Mouse (Mus musculus) midbrain, postnatal 0 days (tissue): ENCODE results near the gene Mrpl43. TPM values are rescaled to one million over a fixed set of nuclear protein-coding genes. Genes with fewer than 3 reads are reported as not detected.

Experiments
- ATAC-seq: fragments of 200-750 bp; cut with Nextera tagmentation; 2 replicates; pipeline ENCODE4 v1.8.0; 2017; ENCODE audit warnings: moderate number of reproducible peaks, mild to moderate bottlenecking, moderate TSS enrichment, moderate library complexity; ENCODE audit not compliant: low FRiP score
- DNase-seq: peaks from one replicate; pipeline ENCODE4 v3.0.0-alpha.2; 2015; ENCODE audit warnings: low spot score
- H3K27ac ChIP-seq: fragments of 300-500 bp; sonication (generic); 2 replicates; pipeline ENCODE4 v1.5.1; 2014; ENCODE audit warnings: low read depth, mild to moderate bottlenecking, low read length, mixed read lengths
- H3K27me3 ChIP-seq: fragments of 300-500 bp; sonication (generic); 2 replicates; pipeline ENCODE4 v1.6.1; 2014; ENCODE audit warnings: low read length, control low read depth, mixed read lengths; ENCODE audit not compliant: insufficient read depth
- H3K36me3 ChIP-seq: fragments of 300-500 bp; sonication (generic); 2 replicates; pipeline ENCODE4 v1.6.1; 2014; ENCODE audit warnings: low read length, control low read depth, mixed read lengths; ENCODE audit not compliant: insufficient read depth
- H3K4me1 ChIP-seq: fragments of 300-500 bp; sonication (generic); 2 replicates; pipeline ENCODE4 v1.6.1; 2014; ENCODE audit warnings: mild to moderate bottlenecking, control low read depth, antibody characterized with exemption, low read length, mixed read lengths; ENCODE audit not compliant: insufficient read depth
- H3K4me2 ChIP-seq: fragments of 300-500 bp; sonication (generic); 2 replicates; pipeline ENCODE4 v1.6.1; 2014; ENCODE audit warnings: low read depth, mild to moderate bottlenecking, low read length, mixed read lengths; ENCODE audit not compliant: poor library complexity, severe bottlenecking
- H3K4me3 ChIP-seq: fragments of 300-500 bp; sonication (generic); 2 replicates; pipeline ENCODE4 v1.5.1; 2014; ENCODE audit warnings: low read depth, mild to moderate bottlenecking, low read length, moderate library complexity
- H3K9ac ChIP-seq: fragments of 300-500 bp; sonication (generic); replicated peaks from 2 replicates; pipeline ENCODE4 v1.6.1; 2014; ENCODE audit warnings: mild to moderate bottlenecking, low read length, moderate library complexity, mixed read lengths; ENCODE audit not compliant: poor library complexity, severe bottlenecking
- H3K9me3 ChIP-seq: fragments of 300-500 bp; sonication (generic); 2 replicates; pipeline ENCODE4 v1.6.1; 2016; ENCODE audit warnings: low read length, control low read depth
- CTCF ChIP-seq: IDR thresholded peaks from 2 replicates; pipeline ENCODE4 v1.5.1; 2016; ENCODE audit warnings: antibody characterized with exemption, mild to moderate bottlenecking
- WGBS: fragments of 180-500 bp; shearing (Covaris S2); extraction: QIAGEN DNeasy Blood & Tissue Kit; methylation state at CpG from one replicate; pipeline ENCODE4 v1.1.7; 2014; 5-methylcytosine and 5-hydroxymethylcytosine counted together
- polyA plus RNA-seq: library from polyadenylated mRNA; unstranded; fragments of >200 nt; fragmentation: Nextera tagmentation; extraction: Ambion mirVana; gene quantifications from 2 replicates; pipeline ENCODE4 v1.2.1, GENCODE M21; 2015
- total RNA-seq: library from RNA; depleted of rRNA; stranded (reverse); fragments of >200 nt; gene quantifications from 2 replicates; pipeline ENCODE4 v1.2.3, GENCODE M21; 2014

The Mrpl43 gene
- total and polyA plus RNA-seq, 2 experiments from 2014 or later, result 87.6 to 105 TPM

DNA sequence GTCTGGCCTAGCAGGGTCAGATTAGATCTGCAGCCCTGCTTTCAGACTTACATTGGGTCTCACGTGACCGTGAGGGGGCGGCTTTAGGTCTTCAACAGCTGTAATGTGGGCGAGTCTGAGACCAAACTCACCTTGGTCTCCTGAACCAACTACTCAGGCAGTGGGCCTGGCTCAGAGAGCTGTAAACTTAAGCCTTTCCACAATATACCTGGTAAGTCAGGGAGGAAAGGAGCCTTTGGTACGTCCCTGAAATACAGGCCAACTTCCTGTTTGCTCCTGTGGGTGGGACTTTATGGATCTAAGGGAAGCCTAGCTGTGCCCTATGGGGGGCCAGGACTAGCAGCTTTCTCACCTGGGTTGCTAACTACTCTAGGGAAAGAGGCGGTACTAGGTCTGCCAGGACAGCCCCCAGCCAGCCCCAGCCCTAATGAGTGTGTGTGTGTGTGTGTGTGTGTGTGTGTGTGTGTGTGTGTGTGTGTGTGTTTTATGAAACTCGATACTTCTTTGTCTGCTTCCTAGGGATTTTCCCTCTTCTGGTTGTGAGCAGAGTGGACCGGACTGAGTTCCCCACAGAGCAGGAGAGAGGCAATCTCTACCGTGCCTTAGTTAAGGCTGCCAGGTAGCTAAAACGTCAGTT, 8.2 kb upstream of the Mrpl43 start, which contains the start of gene Lzts2:
Gene Lzts2 (plus strand): TSS at position 80 of the 637 bp plus-strand sequence.
- Histone ChIP-seq H3K4me1 (peaks cover 15% of the 10 kb centered on the region), H3K36me3 (peaks cover 14% of the 10 kb centered on the region), H3K9me3 (no peaks in the 10 kb centered on the region), H3K9ac (no peak within 1 kb of the TSS), H3K27ac (no peak within 1 kb of the TSS), H3K4me3 (peak within 1 kb of the TSS; percentile 72; the same call in 1 of the 2 replicates), H3K27me3 (no peaks in the 10 kb centered on the region), H3K4me2 (peak within 1 kb of the TSS; percentile 88)
- no peak for DNase-seq
- WGBS, result 18% methylated on average over 10 of the region's 10 CpGs
- TF ChIP-seq CTCF, result no peak
- ATAC-seq, result no peak

DNA sequence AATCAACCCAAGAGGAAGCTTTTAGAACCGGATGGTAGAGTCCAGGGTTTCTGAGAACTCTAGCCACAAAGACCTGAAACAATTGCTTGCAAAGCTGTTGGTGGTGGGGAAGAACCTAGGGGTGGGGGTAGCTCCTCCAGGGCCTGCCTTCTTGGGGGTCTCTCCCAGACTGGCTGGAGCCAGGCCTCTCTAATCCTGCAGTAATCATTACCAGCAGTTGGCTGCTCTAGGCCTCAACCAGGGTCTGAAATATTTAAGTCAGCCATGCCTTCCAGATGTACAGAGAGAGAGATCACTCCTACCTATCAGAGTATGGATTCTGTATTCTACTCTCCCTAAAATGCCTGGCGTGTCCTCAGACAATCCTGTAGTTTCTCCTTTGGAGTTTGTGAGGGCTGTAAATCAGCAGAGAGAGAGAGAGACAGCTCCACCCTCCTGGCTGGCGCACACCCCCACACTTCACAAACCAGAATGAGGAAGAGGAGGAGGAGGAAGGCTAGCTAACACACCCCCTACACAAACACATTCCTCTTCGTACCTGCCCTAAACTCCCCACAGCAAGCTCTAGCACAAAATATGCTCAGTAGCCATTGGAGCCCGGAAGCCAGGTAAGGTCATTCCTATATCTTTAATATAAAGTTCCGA, 7.5 kb upstream of the Mrpl43 start:
- H3K4me3 ChIP-seq, result no peak overlapping the region
- ATAC-seq, result no peak
- DNase-seq, result no peak
- H3K9ac ChIP-seq, result no peak overlapping the region
- no peak overlapping the region for H3K27ac ChIP-seq
- no peak for TF ChIP-seq CTCF
- peaks cover 14% of the 10 kb centered on the region for H3K36me3 ChIP-seq
- WGBS, result 71% methylated on average over 6 of the region's 6 CpGs
- H3K4me1 ChIP-seq, result peaks cover 15% of the 10 kb centered on the region
- H3K27me3 ChIP-seq, result no peaks in the 10 kb centered on the region
- H3K4me2 ChIP-seq, result no peak overlapping the region
- no peaks in the 10 kb centered on the region for H3K9me3 ChIP-seq

DNA sequence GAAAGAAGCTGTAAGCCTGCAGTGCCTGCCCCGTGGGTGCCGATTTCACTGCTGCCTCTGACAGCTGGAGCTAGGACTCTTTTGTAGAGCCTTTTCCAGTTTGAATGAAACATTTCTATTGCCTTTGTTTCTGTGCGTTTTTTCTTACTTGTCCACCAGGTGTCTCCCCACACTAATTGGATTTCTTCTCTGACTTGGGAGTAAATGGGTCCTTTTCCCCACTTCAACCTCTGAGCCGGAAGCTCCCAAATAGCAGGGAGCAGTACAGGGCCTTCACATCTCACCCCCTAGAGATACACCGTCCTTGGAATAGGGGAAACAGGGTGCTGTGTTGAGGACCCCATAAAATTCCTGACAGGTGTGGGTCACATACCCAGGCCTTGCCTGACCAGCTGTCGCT, 6.4 kb upstream of the Mrpl43 start:
- H3K9ac ChIP-seq, result no peak overlapping the region
- WGBS, result 30% methylated on average over 6 of the region's 6 CpGs
- peak; percentile 70 for DNase-seq
- no peak for ATAC-seq
- H3K4me3 ChIP-seq, result no peak overlapping the region
- H3K9me3 ChIP-seq, result no peaks in the 10 kb centered on the region
- no peak overlapping the region for H3K4me2 ChIP-seq
- peak; percentile 79 for TF ChIP-seq CTCF
- H3K36me3 ChIP-seq, result peaks cover 14% of the 10 kb centered on the region
- H3K27me3 ChIP-seq, result no peaks in the 10 kb centered on the region
- peak overlapping the region; percentile 57; the same call in 1 of the 2 replicates for H3K27ac ChIP-seq
- peaks cover 15% of the 10 kb centered on the region for H3K4me1 ChIP-seq

DNA sequence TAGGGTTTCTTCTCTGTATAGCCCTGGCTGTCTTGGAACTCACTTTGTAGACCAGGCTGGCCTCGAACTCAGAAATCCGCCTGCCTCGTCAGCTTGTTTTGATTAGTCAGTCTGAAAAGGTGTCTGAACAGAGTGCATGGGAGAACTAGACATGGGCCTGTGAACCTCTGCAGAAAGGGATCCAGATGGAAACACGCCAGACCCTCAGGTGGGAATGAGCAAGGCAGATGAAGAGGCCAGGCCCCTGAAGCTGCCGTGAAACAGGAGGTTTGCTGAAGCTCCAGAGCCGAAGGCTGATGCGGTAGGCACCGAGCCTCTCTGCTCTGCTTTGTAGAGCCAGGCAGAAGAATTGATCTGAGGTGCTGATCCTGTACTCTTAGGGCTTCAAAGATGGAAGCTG, 6.0 kb upstream of the Mrpl43 start:
- Histone ChIP-seq H3K9ac (no peak overlapping the region), H3K4me1 (peaks cover 19% of the 10 kb centered on the region)
- 79% methylated on average over 8 of the region's 8 CpGs for WGBS

DNA sequence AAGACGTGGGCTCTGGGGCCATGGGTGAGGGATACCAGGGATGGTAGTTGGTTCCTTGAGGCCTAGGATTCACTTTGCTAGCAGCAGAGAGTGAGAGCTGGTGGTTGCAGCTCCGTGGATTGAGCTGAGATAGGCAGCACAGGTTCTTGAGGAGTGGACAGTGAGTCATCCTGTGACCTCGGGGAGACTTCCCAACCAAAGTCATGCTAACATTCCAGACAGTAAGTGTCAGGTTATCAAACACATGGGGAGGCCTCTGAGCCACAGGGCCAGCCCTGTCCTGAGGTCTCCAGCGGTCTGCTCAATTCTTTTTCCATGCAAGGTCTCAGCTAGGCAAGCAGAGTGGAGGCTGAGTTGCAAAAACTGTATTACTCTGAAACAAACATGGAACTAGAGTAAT, 4.4 kb upstream of the Mrpl43 start:
- Histone ChIP-seq H3K36me3 (peaks cover 14% of the 10 kb centered on the region), H3K4me3 (no peak overlapping the region), H3K27ac (no peak overlapping the region), H3K9me3 (no peaks in the 10 kb centered on the region), H3K4me1 (peaks cover 17% of the 10 kb centered on the region), H3K4me2 (no peak overlapping the region), H3K27me3 (no peaks in the 10 kb centered on the region), H3K9ac (no peak overlapping the region)
- no peak for TF ChIP-seq CTCF
- WGBS, result 92% methylated on average over 4 of the region's 4 CpGs
- DNase-seq (no peak), ATAC-seq (no peak)

More for the DNA sequence above, 6.0 kb upstream of the Mrpl43 start:
- peaks cover 14% of the 10 kb centered on the region for H3K36me3 ChIP-seq
- H3K4me2 ChIP-seq, result no peak overlapping the region
- H3K27ac ChIP-seq, result peak overlapping the region; percentile 57
- TF ChIP-seq CTCF, result no peak
- DNase-seq (no peak), ATAC-seq (no peak)
- no peaks in the 10 kb centered on the region for H3K9me3 ChIP-seq
- H3K4me3 ChIP-seq, result no peak overlapping the region
- no peaks in the 10 kb centered on the region for H3K27me3 ChIP-seq
